Mouse (Mus musculus) R1 (cell line): ENCODE measurements around the gene Kcnip1.

Experiments
- DNase-seq: peaks from one replicate; pipeline ENCODE4 v3.0.0-alpha.2; 2018; ENCODE audit warnings: low read depth, low spot score

Kcnip1 gene

DNA sequence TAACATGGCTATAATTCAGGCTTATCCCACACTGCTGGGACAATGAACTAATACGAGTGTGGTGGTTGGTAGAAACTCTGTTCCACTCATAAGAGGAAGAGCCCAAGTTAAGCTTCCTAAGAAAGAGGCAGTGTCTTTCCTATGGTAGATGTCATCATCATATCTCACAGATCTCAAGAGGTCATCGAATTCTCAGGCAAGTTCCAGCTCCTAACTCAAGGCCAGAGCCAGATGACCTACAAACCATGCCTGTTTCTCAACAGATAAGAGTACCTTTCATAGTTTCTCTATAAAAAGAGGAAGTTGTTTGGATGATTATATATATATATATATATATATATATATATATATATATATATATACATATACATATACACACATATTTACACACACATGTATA is 6.4 kb downstream of the Kcnip1 start:
- no peak for DNase-seq

DNA sequence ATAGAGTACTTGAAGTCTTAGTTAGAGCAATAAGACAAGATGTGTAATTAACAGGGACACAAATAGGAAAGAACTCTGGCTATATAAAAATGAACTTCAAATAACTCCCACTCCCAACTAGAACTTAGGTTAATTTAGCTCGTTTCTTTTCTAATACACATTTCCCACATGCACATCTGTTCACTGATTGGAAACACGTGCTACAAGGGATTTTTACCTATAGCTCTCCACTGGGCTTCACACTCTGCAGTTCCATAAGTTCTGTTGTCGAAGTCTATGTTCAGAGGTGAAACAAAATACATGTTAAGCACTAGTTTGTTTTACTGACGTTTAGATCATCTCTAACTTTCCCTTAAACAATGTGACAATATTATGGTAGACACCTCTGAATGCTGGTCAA is 12.8 kb downstream of the Kcnip1 start:
- no peak for DNase-seq

- no peak for DNase-seq
These were observed 17.8 kb downstream of the Kcnip1 start for GRCm38 (mm10) chr11:33975121-33975520.

DNA sequence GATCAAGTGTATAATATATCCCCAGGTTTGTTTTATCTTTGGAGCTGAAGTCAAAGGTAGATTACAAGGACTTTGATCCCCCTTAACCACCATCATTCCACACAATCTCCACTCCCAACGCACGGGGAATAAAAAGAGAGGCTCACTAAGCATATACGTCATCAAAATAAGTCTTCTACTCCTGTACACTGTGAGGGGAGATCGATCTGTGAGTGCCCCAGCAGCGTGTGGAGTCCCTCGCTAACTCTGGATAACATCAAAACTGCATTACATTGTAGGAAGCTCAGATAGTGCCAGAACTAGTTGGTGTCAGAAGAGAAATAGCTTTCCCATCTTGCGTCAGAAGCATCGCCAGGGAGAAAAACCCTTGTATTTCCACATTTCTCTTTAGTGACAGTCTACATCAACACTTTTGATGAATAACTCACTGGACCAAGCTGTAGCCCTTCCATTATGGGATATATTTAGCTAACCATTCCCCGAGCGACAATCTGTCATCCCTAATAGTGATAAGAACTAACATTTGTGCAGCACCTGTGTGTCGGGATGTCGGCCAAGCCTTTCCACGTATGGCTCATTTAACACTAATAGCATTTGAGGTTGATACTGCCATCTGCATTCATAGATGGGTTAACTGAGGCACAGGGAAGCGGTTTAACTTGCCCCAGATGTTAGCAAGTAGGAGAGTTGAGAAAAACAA is 18.5 kb downstream of the Kcnip1 start:
- no peak for DNase-seq

- no peak for DNase-seq
These were observed 20.8 kb downstream of the Kcnip1 start for GRCm38 (mm10) chr11:33972114-33972513.

DNA sequence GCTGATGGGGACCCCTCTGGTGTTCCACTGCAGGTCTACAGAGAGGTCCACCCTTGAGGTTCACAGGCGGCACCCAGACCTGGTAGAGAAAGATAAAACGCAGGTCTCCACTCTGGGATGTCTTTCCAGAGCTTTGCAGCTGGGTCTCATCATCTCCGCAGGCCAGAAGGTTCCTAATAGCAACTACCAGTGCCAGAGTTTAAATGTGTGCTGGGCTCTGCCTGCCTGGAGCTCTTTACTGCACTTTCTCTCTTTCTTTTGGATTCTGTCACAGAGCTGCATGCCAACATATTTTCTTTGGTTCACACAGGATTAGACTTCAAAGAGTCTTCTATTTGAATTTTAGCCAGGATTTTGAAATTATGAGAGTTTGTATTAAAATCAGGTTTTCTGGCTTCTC is 23.8 kb downstream of the Kcnip1 start:
- no peak for DNase-seq

DNA sequence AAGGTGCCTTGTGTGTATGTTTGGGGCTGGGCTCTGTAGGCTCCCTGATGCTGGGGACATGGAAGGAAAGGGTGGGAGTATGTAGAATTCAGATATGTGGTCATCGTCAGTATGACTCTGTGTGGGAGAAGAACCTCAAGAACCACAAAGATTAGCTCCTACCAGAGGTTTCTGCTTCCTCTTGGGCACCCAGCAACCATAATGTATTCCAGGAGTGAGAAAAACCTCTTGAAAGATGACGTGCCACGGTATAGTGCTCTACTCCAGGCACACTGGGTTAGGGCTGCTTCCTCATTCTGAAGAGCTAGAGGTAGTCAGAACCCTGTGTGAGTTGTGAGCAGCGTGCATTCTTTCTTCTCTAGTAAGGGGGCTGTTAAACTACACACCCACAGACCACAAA is 25.2 kb downstream of the Kcnip1 start:
- no peak for DNase-seq

DNA sequence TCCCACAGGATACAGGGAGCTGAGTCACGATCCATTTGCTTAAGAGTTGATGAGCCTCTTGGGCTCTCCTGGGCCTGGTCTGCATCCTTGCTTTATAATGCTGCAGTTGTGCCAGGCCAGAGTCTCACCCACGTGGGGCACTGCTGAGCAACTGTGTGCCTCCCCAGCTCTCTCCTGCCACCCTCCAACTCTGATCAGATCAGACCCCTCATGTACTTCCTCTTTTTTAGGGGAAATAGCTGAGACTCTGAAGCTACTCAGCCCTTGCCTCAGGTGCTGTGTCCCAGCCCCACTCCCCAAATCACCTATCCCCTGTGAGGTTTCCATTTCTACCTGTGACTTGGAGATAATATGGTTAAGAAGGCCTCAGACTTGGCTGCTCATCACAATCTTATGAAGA is 27.6 kb downstream of the Kcnip1 start:
- no peak for DNase-seq

DNA sequence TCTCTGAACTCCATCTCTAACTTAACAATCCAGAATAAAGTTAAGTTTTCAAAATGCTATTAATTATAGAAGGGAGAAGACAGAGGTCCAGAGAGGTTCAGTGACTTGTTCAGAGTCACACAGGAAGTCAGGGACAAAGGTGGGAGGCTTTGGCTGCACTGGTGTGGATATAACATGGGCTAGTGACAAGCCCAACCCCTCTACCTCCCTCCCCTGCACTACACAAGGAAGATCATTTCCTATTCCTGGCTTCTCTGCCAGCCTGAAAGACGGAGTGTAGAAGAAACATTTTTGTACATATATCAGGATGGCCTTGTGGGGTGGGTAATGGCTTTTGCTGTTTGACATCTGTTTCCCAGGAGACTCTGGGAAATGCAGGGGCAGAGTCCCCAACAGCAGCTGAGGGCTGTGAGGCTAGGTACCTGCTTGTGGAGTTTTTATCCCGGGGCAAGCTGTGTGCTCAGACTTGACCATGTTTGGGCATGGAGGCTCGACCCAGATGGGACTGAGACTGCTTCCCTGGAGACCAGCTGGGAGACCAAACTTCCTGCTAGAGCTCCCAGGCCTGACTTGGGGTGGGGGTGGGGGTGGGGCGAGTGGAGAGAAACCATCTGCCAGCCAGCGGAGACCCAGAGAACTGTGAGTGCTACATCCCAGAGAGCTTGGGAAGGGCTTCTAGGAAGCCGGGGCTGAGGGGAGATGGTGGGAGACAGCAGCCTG is 30.1 kb downstream of the Kcnip1 start, which contains the start of gene Kcnmb1:
Gene Kcnmb1 (plus strand): TSS at position 326 of the 720 bp plus-strand sequence.
- no peak for DNase-seq

DNA sequence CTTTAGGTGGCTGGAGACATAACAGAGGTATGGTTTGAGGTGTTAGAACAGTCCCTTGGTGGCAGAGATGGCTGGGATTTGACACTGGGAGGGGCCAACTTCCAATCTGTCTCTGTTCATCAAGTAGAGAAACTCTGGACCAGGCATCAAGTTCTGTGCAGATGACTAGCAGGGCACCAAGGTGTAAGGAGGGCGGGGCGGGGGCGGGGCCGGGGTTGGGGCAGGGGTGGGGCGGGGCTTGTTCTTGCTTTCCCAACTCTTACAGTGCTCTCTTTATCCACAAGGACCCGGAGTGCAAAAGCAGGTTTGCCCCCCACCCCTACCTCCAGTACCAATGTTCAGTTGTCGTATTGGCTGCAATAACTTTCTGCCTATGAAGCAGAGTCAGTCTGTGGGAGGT is 30.8 kb downstream of the Kcnip1 start:
- DNase-seq: no peak

DNA sequence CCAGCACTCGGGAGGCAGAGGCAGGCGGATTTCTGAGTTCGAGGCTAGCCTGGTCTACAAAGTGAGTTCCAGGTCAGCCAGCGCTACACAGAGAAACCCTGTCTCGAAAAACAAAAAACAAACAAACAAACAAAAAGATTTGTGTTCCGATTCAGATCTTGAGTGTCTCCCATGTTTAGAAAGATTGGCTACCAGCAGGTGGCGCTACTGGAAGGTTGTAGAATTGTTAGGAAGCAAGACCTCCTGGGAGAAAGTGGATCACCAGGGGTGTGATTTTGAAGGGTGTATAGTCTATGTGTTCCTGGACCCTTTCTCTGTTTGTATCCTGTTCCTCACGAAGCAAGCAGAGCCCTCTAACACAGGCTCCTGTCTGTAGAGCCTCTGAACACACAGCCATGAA is 34.2 kb downstream of the Kcnip1 start:
- DNase-seq: peak; percentile 85

DNA sequence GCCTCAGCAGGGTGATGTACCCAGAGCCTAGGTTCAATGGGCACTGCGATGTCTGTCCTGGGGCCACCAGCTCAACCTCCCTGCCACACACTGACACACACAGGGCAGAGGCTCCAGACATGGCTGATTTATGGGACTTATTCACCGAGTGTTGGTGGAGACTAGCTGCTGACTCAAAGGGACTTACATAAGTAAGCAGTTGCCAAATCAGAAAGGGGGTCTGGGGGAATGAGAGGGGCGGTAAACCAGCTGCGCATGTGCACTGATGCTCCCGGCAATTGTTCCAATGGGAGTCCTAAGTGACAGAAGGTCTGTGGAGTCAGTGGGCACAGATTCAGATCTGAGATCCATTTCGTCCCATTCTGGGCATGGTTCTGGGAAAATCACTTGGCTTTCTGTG is 35.4 kb downstream of the Kcnip1 start:
- no peak for DNase-seq

- DNase-seq: no peak
These were observed 36.3 kb downstream of the Kcnip1 start for GRCm38 (mm10) chr11:33956623-33957022.

DNA sequence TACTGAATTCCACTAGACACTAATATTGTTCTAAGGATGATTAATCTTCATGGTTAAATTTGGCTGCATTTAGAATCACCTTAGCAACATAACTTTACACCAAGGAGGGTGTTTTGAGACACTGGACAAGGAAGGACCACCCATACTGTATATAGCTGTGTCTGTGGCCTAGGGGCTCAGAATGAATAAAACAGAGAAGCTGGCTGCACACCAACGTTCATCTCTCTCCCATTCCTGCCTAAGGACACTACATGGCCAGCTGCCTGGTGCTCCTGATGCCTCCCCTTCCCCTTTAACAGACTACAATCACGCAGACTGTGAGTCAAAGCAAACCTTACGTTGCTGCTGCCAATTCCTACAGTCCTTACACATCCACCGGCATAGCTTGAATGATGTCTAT is 37.0 kb downstream of the Kcnip1 start:
- DNase-seq: no peak

GRCm38 (mm10) chr11:33951684-33952625 is 41.0 kb downstream of the Kcnip1 start:
- no peak for DNase-seq

DNA sequence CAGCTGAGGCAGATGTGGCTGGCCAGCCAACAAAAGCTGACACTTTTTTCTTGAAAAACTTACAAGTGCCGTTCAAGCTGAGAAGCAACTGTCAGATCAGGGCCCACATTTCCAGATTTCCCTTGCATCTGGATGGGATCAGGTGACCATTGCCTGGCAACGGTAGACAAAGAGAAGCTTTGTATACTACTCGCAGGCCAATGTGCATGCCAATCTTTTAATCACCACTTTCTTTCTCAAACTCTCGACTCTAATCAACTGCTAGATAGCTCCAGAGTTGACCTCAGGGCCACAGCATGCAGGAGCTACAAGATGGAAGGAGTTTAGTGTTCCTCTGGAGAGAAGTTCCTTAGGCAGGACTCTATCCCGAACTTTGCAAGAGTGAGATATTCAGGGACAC is 41.8 kb downstream of the Kcnip1 start:
- no peak for DNase-seq

DNA sequence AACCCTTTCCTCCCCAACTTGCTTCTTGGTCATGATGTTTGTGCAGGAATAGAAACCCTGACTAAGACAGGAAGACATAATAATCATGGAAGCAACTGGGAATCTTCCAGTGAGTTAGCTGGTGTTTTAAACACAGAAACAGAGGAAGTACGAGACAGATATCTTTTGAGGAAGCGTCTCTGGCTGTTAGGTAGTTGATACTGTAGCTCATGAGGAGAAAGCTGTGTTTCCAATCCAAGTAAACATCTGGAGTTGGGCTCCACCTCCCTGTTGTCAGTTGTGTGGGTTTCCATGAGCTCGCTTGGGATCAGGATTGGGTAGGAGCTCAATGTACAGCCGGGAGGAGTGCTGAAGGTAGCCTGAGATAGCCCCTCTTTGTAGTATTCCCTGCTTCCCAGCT is 46.5 kb downstream of the Kcnip1 start:
- DNase-seq: no peak

DNA sequence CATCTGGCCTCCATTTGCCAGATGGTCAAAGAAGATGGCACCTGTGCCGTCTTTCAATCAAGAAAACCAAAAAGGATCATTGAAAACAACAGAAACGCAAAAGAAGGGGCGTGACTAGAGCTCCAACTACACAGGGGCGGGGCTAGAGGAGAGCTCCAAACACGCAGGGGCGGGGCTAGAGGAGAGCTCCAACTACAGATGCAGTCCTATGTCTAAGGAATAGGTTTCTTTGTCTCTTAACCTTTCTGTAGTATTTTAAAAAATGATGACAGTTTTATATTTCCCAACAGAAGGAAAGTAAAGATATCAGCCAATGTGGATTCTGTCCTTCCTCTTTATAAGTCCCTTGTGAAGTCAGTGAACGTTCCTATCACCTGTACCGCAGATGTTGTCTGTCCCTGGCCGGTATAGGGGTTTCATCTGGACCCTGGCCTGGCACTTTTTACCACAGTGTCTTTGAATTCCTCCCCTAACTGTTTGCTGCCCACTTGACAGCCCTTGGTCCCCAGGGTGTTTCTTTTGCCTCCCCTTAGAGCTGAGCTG is 48.1 kb downstream of the Kcnip1 start:
- DNase-seq: peak; percentile 69

GRCm38 (mm10) chr11:33944067-33944785 is 48.7 kb downstream of the Kcnip1 start:
- peak; percentile 82 for DNase-seq

DNA sequence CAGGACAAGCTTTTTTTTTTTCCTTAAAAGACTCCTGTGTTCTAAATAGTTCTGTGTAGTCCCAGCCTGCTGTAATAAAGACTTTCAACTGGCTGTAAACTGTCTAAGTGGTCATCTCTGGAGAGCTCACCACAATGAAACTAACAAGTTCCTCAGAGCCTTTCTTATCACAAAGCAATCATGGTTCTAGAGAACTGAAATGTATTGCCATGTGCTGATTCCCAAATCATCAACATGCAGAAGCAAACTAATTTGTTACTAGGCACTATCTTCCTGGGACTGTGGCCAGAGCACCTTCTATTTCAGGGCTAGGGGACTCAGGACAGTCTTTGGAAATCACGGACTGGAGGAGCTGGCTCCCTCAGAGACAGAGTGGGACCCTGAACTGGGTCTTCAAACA is 49.4 kb downstream of the Kcnip1 start:
- no peak for DNase-seq

GRCm38 (mm10) chr11:33939456-33940113 is 53.4 kb downstream of the Kcnip1 start:
- no peak for DNase-seq
